Mouse (Mus musculus) neutrophil, adult 83 days (primary cell): ENCODE measurements around the gene Ifi202b. TPM values are rescaled to one million over a fixed set of nuclear protein-coding genes. Genes with fewer than 3 reads are reported as not detected.

Experiments used
- total RNA-seq, 2 experiments: library from RNA; stranded (reverse); gene quantifications; one replicate each; pipeline ENCODE4 v1.2.4; 2023

The Ifi202b gene
- total RNA-seq, result not detected

DNA sequence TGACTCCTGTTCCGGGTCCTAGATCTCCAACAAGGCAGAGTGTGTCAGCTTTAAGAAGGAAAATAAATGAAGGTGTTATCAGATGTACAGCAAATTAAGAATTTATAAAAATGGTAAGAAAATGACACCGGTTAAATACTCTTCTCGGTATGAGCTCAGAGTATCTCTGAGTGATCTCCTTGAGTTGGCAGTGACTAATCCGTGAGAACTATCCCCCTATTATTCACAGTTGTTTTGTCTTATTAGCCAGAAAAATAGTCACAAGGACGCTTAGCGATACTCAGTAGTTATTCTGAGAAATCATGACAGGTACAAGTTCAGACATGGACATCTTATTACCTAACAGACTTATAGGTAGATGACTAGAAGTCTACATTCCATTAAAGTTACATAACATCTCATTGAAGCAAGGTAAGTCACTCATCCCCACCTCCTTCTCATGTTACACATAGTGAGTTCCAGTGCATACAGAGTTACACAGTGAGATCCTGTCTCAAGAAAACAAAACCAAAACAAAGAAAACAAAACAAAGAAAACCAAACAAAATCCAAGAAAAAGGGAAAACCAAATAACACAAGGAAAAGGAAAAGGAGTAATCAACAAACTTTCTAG lies at the start of gene Ifi202b:
Gene Ifi202b (minus strand): TSS at position 51 of the 612 bp plus-strand sequence.

DNA sequence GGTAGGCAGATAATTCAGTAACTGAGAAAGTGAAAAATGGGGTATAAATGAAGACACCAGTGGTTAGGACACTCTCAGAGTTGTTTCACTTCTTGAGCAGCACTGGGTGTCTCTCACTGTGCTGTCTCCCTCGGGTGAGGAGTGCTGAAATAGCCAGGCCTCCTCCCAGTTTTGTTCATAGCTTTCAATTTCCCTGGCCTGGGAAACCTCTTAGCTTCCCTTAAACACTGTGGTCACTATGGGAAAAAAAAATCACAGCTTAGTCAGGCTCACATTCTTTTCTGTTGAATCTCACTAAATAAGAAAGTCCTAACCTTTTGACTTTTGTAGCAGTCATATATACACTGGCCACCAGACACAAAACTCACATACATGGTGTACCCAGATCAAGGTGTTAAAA lies 49.2 kb upstream of the Ifi202b start, which contains the start of gene Ifi205:
Gene Ifi205 (minus strand): TSS at position 113 of the 400 bp plus-strand sequence.

DNA sequence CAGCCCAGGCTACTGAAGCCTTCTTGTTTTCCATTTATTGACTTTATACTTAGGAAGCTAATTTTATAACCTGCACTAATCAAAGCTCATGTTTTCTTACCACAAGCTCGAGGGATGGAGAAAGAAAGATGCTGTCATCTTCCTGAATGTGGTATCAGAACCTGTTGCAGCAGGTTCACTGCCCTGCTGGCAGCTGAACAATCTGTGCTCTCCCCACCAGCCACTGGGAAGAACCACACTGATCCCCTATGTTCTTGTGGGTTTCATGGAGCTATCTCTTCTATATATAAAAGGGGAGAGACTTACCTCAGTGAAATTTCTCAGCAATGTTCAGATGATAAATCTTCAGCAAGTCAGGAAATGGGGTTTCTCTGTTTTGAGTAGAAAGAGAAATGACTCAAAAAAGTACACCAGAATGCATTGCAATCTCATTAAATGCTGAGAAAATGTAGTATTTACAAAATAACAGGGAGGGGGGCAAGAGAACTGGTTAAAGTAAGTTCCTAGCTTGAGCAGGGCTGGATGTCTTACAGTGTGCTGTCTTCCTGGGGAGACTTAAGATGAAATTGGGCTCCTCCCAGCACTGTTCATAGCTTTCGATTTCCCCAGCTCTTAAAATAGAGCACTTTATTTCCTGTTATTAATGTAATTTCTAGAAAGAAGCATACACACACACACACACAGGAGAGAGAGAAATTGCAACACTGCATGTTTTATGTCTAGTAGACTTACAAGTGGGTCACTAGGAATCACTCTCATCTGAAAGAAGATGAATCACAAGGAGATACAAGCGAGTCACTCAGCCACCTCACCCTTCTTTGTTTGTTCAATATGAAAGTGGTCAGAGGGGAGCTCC lies 40.4 kb downstream of the Ifi202b start, which contains the start of the genes Mndal and Ifi203:
Gene Mndal (minus strand): TSS at position 568 of the 856 bp plus-strand sequence.
Gene Ifi203 (minus strand): TSS at position 749 of the 856 bp plus-strand sequence.

Other genes with a start within 250 kb of the Ifi202b start
- gene Ifi207, start 241.0 kb downstream of the Ifi202b start, total RNA-seq, result 10 to 100 TPM; 21.2 to 26.7 TPM
- 10 to 100 TPM; 35.4 to 41.8 TPM for gene Ifi204, start 215.8 kb downstream of the Ifi202b start, total RNA-seq
- gene Ifi211, start 69.7 kb downstream of the Ifi202b start, total RNA-seq, result 10 to 100 TPM; 16.2 to 20.9 TPM
- gene Mndal, start 40.3 kb downstream of the Ifi202b start, total RNA-seq, result 10 to 100 TPM; 55.1 to 60.4 TPM
- gene Ifi203, start 40.1 kb downstream of the Ifi202b start, total RNA-seq, result 10 to 100 TPM; 40.2 to 41.3 TPM
- 10 to 100 TPM in 1 of 2 experiments, 1 to 10 TPM in 1; 6.6 to 10.1 TPM for gene Ifi205, start 49.1 kb upstream of the Ifi202b start, total RNA-seq
- gene Olfr433, start 58.0 kb upstream of the Ifi202b start, total RNA-seq, result under 1 TPM in 1 of 2 experiments, not detected in 1; 0.33 TPM
- gene Olfr432, start 66.5 kb upstream of the Ifi202b start, total RNA-seq, result not detected
- gene Olfr430, start 83.9 kb upstream of the Ifi202b start, total RNA-seq, result not detected
- gene Olfr429, start 101.6 kb upstream of the Ifi202b start, total RNA-seq, result not detected
- not detected for gene Olfr427, start 114.1 kb upstream of the Ifi202b start, total RNA-seq
- gene Olfr231, start 138.4 kb upstream of the Ifi202b start, total RNA-seq, result not detected
- gene Olfr424, start 148.8 kb upstream of the Ifi202b start, total RNA-seq, result not detected
- gene Olfr420, start 172.9 kb upstream of the Ifi202b start, total RNA-seq, result not detected
- gene Spta1, start 190.0 kb upstream of the Ifi202b start, total RNA-seq, result 10 to 100 TPM; 11.2 to 18.5 TPM